Mouse (Mus musculus) thymus, adult 18-20 months (tissue): ENCODE data around the gene Slx4.
"Not testable (repeated sequence)": the region's sequence is repeated elsewhere in the genome, so short reads cannot be mapped to it uniquely, and the experiment has no call there.

ENCODE experiments used
- DNase-seq, 2 experiments: peaks; one replicate each; pipeline ENCODE4 v3.0.0; 2022; ENCODE audit warnings: mixed read lengths in 2 of 2

Gene Slx4

DNA sequence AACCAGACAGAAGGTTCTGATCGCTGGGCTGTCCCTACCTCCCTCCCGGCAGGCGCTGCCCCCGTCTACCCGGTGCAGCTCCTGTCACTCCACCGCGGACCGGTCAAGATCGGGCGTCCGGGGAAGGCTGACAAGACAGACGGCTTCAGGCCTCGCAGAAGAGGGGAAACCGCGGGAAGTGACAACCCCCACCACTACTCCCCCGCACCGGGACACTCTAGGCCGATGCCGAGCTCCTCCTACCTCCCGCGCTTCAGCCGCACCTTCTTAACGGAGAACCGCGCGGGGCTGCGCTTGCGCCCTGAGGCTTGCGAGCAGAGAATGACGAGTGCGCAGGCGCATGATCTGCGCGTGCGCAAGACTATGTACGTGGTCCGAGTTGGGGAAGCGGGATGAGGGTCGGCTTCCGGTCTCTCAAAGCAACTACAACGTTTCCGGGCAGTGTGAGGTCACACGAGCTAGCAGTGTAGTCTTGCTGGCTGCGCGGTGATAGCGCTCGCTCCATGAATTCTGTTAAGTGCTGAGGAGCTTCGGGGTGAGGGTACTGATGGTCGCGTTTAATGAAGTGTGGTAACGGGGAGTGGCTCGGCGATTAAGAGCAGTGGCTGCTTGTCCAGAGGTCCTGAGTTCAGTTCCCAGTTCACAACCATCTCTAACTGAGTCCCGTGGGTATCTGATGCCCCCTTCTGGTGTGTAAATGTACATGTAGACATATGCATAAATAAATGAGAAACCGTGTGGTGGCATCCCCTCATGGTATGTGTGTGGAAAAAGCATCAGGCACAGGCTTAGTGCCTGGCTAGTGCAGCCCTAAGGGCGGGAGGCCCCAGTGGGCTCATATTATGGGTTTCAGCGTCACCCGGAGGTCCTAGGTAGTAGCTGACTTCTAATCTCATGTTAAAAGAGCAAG lies at the start of gene Slx4:
Slx4 (minus strand) TSS at position 282 of the 910 bp plus-strand sequence.
- peak; percentile 92 to 96 for DNase-seq

DNA sequence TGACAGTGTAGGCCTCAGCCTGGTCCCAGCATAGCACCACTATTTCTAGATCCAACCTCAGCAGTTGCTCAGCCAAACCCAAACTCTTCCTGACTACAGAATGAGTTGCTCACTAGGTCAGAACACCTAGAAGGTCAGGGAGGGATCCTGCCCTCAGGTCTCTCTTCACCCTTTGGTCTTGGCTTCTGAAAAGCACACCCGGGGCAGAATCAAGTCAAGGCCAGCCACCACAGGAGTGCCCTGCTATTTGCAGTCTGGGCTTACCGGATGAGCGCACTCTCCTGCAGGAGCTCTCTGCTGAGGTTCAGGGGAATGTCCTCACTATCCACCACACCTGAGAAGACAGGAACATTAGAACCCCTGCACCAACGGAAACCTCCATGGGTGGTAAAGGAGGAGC lies 49.0 kb upstream of the Slx4 start:
- DNase-seq: no peak

DNA sequence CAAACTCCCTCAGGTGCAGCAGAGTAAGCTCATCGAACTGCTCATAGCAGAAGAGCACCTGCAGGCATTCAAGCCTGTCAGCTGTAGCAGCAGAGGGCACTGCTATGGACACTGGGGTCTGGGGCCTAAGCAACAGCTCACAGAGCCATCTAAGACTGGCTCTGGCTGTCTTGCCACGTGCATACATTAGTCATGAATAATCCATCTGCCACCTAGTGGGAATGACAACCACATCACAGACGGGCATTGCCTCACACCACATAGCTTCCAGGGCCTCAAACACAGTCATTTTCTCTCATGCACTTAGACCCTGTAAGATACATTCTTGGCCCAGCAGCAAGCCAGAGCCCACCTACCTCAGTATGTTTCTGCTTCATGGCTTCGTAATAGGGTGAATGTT lies 42.0 kb upstream of the Slx4 start:
- DNase-seq: no peak

DNA sequence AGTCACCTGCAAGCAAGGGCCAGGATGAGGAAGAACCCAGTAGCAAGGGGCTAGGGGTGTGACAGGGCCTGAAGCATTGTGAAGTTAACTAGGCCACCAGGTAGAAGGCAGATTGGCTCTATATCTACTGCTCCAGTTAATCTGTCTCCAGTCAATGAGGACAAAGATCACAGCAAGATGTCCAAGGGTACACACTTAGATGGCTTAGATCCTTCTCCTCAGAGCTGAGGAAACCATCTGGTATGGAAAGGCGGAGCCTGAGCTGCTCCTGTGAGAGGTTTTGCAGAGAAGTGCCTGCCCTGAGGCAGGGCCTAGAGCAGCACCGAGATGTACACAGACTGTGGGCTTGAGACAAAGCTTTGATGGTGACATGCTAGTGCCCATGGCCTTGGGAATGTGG lies 40.5 kb upstream of the Slx4 start:
- no peak for DNase-seq

DNA sequence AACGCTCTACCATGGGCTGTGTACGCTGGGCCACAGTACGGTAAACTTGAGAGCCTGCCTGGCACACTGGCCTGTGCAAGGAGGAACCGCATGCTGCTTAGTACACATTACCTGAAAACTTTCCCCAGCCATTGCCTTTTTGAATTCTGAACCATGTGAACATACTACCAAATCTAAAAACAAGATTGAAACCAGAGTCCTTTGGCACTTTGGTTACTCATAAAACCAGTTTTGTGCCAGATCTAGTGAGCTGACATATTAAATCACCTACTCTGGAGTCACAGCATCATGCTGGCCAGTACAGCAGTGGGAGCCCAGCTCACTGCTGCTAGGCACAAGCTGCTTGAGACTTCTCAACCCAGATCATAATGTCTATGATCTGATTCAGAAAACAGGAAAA lies 38.1 kb upstream of the Slx4 start:
- DNase-seq: no peak

DNA sequence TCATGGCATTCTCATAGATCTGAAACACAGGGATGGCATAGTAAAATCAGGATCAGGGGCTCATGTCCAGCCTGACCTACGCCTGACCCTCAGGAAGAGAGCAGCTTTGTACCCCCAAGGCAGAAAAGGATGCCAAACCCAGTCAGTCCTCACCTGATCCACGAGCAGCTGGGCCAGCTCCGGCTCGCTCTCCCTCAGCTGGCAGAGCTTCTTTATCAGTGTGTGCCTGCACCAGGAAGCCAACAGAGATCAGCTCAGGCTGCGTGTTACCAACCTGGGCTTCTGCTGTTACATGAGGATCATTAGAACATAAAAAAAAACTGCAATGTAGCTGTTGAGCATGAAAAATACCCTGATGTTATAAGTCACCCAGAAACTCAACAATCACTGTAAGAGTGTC lies 36.6 kb upstream of the Slx4 start:
- DNase-seq: no peak

DNA sequence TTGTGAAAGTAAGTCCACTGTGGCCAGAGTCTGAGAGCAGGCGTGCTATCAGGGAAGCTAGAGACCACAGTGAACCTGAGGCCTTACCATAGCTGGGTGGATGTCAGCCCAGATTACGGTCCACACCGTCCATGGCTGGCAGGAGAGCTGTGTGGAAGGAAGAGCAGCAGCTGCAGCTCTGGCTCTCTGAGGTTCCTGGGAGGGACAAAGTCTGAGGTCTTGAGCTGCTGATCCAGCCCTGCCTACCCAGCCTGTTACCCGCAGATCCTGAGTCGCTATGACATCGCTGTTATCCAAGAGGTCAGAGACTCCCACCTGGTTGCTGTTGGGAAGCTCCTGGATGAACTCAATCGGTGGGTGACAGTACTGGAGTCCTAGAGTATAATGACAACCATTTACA lies 34.1 kb upstream of the Slx4 start:
- DNase-seq: no peak

DNA sequence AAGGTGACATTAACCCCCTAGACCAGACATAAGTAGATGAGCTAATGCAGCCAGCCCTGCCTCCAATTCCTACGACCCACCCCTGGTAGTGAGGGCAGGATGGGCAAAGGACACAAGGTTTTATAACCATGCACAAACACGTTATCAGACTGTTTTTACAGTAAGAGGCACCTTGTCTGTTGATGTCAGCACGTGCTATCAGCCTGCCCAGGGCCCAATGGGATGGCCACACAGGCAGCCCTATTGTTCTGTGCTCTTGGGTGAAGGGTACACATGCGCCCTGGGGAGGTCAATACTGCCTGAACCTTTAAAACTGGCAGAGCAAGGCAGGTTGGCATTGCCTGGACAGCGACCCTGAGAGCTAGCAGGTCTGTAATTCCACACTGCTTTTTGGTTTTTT lies 33.2 kb upstream of the Slx4 start, which contains the start of gene Dnase1:
Dnase1 (plus strand) TSS at position 136 of the 400 bp plus-strand sequence.
- no peak for DNase-seq

DNA sequence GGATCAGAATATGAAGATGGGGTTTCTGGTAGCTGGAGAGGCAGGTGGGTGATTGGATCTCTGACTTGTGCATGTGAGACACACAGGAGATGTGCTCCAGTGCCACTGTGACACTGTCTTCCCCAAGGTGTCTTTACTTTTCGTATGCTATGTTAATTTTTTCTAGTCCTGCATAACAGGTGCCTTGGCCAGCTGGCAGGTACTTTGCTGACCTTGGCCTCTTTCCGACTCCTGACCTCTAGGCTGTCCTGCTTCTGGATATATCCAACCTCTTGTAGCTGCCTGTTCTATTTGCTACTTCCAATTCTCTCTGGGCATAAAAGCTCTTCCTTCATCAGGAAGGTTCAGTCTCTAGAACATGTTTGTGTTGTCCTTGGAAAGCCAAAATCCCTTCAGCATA lies 32.0 kb upstream of the Slx4 start:
- DNase-seq: no peak

DNA sequence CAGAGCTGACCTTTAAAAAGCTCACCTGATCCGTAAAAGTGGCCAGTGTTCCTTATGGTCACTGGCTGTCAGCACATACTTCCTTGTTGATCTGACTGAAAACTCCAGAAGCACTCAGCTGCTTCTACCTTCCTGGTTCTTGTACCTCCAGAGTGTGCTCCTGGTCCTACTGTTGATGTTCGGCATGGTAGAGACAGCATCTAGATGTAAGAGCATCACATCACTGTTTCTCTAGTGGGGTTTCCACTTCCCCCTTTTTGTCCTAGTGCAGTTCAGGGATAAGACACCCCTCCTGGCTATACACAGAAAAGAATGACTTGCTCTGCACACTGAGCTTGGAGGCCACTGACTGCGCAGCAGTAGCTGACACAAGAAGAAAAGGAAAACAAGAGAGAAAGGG lies 30.9 kb upstream of the Slx4 start:
- DNase-seq: no peak

DNA sequence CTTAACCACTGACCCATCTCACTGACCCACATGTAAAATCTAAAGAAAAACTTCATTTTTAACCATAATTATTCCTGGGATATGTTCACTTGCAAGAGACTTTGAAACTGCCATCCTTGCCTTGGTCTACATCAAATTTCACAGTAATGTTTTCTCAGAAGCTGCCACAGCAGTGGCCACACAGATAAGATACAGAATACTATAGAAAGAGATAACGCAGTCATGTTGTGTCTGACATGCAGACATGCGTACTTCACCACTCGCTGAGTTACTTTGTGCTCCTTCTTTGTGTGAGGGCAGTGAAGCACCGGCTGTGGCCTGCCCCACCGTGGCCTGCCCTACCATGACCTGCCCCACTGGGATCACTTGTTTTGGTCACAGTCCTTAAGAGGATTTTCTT lies 30.4 kb upstream of the Slx4 start:
- DNase-seq: no peak

DNA sequence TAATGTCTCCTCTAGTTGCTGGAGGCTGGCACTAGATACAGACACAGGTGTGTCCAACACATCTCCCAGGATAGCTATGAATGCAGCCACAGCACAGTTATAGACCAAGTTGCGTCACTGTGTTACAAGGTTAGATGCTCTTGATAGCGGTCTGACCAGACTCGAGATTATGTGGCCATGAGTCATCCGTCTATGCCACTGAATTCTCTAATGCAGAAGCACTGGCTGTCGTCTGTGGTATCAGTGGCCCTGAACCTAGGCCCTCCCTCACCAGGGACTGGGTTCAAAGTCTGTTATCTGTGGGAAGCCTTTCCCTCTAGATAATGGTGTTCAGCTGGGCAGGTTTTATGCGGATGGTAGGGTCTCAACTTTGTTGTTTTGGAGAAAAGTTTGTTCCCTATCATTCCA lies 28.8 kb upstream of the Slx4 start:
- DNase-seq: no peak

DNA sequence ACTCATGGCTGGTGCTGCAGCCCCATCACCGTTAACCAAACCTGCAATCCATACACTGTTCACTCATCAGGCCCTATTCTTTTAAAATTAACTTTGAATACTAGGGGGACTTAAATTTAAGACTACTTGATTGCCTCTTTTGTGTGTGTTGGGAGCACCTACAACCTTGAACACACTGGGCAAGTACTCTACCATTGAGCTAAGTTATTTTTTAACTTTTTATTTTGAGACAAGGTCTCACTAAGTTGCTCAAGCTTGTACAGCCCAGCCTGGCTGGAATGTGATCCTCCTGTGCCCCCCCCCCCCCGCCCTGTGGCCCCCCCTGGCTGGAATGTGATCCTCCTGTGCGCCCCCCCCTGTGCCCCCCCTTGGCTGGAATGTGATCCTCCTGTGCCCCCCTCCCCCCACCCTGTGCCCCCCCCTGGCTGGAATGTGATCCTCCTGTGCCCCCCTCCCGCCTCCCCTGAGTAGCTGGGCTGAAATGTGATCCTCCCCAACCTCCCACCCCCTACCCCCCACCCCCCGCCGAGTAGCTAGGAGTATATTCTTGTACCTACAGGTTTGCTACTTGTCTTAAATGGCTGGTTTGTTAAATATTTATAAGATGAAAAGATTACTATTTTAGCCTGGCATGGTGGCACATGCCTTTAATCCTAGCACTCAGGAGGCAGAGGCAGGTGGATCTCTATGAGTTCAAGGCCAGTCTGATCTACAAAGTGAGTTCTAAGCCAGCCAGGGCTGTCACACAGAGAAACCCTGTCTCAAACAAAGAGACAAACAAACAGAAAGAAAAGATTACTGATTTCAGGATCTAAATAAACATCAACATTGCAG lies 28.1 kb upstream of the Slx4 start:
- DNase-seq: no peak

DNA sequence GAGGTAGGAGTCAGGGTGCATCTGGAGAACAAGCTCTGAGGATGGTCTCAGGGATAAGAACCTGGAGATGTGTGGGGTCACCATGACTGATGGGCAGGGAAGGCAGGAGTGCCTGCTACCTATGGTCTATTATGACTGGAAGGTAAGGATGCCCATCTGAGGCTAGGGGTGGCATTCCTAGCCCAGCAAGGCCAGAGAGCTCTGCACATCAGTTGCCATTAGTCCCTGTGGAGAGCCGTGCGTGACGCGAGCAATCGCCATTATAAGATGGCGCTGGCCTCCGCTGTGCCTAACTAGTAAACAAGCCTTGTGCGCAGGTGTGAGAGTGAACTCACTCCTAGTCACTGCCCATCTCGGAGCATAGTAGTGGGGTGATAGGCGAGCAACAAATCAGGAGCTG lies 26.9 kb upstream of the Slx4 start:
- no peak for DNase-seq

DNA sequence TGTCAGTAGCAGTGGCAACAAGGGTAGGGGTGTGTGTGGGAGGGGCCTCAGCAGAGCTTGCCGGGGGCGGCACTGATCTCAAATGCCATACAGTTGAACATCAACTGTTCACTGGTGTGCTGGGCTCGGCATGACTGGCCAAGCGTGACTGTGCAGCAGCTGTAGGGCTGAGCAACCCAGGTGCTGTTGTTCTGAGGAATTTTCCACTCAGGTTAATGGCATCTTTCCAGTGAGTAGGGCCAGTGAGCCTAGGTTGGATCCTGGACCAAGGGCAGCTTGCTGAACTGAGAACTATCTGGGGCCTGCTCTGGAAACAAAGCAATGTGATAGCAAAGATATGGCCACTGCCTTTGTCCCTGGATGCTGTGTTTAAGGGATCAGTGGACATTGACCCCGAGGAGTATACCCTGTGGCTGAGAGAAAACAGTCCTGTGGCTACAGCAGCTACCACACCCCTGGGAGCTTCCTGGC lies 25.8 kb upstream of the Slx4 start:
- no peak for DNase-seq

DNA sequence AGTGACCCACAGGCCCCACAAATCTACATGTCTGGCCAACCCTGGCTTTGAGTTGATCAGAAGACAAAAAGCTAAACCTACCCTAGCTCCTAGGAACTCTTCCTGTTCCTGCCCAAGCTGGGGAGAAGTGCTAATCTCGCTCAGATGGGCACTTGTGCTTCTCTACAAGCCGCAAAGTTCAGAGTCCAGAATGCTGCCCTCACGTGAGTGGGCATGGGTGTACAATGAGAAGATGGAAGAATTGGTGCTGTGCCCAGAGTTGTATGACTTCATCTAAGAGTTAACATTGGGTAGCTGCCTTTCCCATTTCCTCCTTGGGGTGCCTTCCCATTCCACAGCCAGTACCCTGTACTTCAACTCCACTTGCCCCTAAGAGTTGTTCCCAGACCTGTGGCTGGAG lies 23.6 kb upstream of the Slx4 start:
- DNase-seq: no peak

DNA sequence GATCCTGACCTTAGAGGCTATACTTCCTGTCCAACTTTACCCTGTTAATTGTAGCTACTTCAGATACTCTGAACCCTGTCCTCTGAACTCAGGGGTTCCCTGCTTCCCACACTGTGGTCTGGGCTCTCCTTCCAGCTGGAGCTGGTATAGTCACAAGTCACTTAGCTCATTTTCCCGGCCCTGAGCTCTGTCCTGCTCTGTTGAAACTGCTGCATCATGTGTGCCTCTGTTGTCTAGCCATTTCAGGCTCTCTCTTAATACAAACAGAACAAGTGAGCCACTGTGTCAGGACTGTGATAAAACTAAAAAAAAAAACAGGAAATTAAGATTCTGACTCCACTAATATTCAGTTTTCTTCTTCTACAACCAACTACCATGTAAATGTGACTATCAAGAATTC lies 23.1 kb upstream of the Slx4 start:
- no peak for DNase-seq

DNA sequence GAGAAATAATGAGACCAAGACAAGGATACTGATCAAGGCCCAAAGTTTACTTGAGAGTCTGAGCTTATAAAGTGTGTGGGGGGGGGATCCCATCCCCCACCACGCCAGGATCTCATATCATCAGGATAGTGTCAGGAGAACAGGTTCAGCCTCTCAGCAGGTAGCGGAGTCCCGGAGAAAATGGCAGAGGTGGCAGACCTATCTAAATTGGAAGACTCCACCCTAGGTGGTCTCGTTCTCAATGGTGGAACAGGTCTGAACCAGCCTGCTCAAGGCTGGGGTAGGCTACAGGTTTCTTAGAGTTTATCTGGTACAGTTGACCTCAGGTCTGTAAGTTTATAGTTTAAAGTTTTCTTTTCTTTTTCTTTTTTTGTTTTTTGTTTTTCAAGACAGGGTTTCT lies 19.1 kb upstream of the Slx4 start:
- no peak for DNase-seq

DNA sequence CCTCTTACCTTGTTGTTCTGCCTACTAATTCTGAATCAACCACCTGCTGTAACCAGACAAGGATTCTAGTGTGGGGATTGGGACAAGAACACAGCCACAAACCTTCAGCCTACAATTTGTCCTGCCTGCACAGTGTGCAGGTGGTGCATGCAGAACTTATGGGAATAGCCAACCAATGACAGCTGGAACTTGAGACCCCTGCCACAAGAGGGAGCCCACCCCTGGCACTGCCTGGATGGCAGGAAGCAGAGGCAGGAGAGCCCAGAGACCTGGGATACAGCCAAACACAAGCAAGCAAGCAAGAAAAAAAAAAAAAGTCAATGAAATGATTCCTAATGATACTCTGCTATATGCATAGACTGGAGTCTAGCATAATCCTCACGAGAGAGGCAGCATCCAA lies 17.7 kb upstream of the Slx4 start:
- DNase-seq: no peak

DNA sequence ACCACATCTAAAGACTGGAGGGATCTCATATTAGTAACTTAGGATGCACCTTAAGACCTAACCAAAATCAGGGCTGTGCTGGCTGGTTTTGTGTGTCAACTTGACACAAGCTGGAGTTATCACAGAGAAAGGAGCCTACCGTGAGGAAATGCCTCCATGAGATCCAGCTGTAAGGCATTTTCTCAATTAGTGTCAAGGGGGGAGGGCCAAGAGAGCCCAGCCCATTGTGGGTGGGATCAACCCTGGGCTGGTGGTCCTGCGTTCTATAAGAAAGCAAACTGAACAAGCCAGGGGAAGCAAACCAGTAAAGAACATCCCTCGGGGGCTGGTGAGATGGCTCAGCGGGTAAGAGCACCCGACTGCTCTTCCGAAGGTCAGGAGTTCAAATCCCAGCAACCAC lies 13.9 kb upstream of the Slx4 start:
- DNase-seq: not testable (repeated sequence)

DNA sequence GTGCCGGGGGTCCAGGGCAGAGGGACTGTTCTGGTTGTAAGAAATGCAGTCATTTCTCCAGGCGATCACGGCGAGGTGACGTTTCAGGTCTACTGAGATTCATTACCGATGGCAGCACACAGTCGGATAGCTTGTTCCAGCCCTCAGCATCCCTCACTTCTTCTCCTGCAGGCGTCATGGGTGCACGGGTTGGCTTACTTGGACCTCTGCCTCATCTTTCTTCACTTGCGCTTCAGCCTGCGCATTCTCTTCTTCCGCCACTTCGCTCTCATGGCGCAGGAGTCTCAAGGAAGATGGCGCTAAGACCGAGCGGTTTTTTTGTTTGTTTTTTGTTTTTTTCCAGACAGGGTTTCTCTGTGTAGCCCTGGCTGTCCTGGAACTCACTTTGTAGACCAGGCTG lies 13.2 kb upstream of the Slx4 start:
- not testable (repeated sequence) for DNase-seq

DNA sequence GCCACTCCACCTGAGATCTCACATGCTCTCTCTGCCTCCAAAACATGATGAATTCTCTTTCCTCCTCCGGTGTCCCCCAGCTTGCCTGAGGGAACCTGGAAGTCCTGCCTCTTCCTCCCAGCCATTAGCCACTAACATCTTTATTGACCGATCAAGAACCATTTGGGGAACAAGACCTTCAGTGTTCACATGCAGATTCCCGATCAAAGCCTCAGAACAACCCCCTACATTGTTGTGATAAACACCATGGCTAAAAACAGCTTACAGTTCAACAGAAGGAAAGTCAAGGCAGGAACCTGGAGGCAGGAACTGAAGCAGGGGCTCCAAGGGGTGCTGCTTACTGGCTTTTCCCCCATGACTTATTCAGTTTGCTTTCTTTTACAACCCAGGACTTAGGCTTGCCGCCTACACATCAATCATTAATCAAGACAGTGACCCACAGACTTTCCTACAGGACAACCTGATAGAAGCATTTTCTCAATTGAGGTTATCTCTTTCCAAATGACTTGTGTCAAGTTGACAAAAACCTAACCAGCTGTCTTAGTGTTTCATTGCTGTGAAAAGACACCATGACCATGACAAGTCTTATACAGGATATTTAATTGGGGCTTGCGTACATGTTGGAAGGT lies 10.6 kb upstream of the Slx4 start:
- no peak for DNase-seq

DNA sequence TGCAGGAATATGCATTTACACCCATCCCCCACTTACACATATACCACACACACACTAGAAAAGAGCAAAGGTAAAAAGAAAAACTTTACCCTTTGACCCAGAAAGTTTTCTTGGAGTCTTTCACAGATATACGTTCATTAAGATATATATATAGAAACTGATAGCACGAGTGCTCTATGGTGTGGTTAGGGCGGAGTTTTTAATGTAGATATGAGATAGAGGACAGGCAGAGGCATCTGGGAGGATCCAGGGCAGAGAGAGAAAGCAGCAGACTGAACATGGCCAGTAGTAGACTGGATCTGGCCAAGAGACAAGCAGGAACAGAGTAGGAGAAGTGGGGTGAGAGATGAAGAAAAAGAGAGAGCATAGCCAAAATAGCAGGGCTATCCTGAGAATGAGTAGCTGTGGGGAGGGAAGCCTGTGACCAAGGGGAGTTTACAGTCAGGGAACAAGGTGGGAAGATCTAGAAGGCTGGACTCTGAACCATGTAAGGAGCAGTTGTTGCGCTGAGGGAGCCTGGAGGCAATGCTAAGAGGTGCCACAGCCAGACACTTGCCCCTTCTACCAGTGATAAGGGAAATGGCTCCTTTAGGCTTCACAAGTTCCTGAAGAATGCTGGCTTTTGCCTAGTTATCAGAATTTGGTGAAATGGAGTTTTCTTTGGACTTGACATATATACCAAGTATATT lies 9.5 kb upstream of the Slx4 start:
- no peak for DNase-seq
